Mouse (Mus musculus) spleen, adult 2 months (tissue): ENCODE results near the gene Commd8.

Experiments used
- CTCF ChIP-seq: fragments of 200-500 bp; IDR thresholded peaks from 2 replicates; pipeline ENCODE4 v1.5.1; 2011; ENCODE audit warnings: mild to moderate bottlenecking, inconsistent platforms; ENCODE audit not compliant: insufficient read depth, insufficient read length, insufficient replicate concordance; ENCODE audit errors: extremely low read depth
- POLR2A ChIP-seq: fragments of 200-500 bp; IDR thresholded peaks from 2 replicates; pipeline ENCODE4 v1.6.1; 2011; ENCODE audit warnings: low read depth, low read length, inconsistent platforms

GRCm38 (mm10) chr5:72139619-72140018 lies 28.4 kb downstream of the Commd8 start:
- TF ChIP-seq POLR2A (no peak), CTCF (no peak)
